In genomic region chr15:84653151-84653550, GRCm38 (mm10) we compare ENCODE assay signal across 13 mouse cellular contexts. TPM values are rescaled to one million over a fixed set of nuclear protein-coding genes. Genes with fewer than 3 reads are reported as not detected.
A peak's percentile ranks its signal among the peaks of the same experiment; 100 is the strongest.
DNase-seq lines count a peak whose midpoint lies in the region; ATAC-seq lines count a peak whose summit lies in the region.
"Had no signal": no experiment of that assay in that cellular context is flagged by ENCODE, and none has a peak within 500 bp of the region (broad histone marks: within the 10 kb centered on the region; RNA-seq: fewer than 3 reads in every experiment).

No protein-coding gene starts in this region.

- no peak overlapping the region for H3K4me3 ChIP-seq in forebrain, embryonic 15.5 days
- no peak overlapping the region for H3K4me3 ChIP-seq in forebrain, embryonic 11.5 days (ENCODE audit: low read depth, low read length)
- H3K4me3 ChIP-seq in kidney, embryonic 16.5 days (ENCODE audit: low read length): no peak overlapping the region
- no peak overlapping the region for H3K4me3 ChIP-seq in embryonic facial prominence, embryonic 14.5 days (ENCODE audit: low read depth, low read length)
- no peak overlapping the region for H3K4me3 ChIP-seq in limb, embryonic 15.5 days
- H3K4me3 ChIP-seq: liver, embryonic 15.5 days had no signal

- no peaks in the 10 kb centered on the region for H3K27me3 ChIP-seq in forebrain, embryonic 15.5 days
- no peaks in the 10 kb centered on the region for H3K27me3 ChIP-seq in forebrain, embryonic 11.5 days (ENCODE audit: control insufficient read depth, insufficient read depth, low read length)
- H3K27me3 ChIP-seq in kidney, embryonic 16.5 days (ENCODE audit: insufficient read depth, low read length): no peaks in the 10 kb centered on the region
- no peaks in the 10 kb centered on the region for H3K27me3 ChIP-seq in embryonic facial prominence, embryonic 14.5 days (replicated peaks; ENCODE audit: control insufficient read depth, insufficient read depth, low read length)
- no peaks in the 10 kb centered on the region for H3K27me3 ChIP-seq in limb, embryonic 15.5 days
- H3K27me3 ChIP-seq: embryonic facial prominence, embryonic 15.5 days had no signal

- WGBS in forebrain, embryonic 15.5 days: 92% methylated on average over 7 of the region's 7 CpGs
- WGBS in forebrain, embryonic 11.5 days: 90% methylated on average over 7 of the region's 7 CpGs
- WGBS in kidney, embryonic 16.5 days: 91% methylated on average over 7 of the region's 7 CpGs
- 87% methylated on average over 7 of the region's 7 CpGs for WGBS in embryonic facial prominence, embryonic 14.5 days
- WGBS in limb, embryonic 15.5 days: 91% methylated on average over 7 of the region's 7 CpGs

- no peak for DNase-seq in forebrain, embryonic 11.5 days (ENCODE audit: low spot score)
- DNase-seq in kidney, postnatal 10 days: peak; percentile 11
- DNase-seq in embryonic facial prominence, embryonic 14.5 days (ENCODE audit: low spot score): no peak
- DNase-seq in adrenal gland, adult 8-10 months: no peak
- no peak for DNase-seq in cerebellum, adult 8-10 months
- DNase-seq: adrenal gland, postnatal 14 days; lung, postnatal 36 days; thymus, adult 2 months had no signal

- H3K36me3 ChIP-seq in forebrain, embryonic 15.5 days: no peaks in the 10 kb centered on the region
- no peaks in the 10 kb centered on the region for H3K36me3 ChIP-seq in forebrain, embryonic 11.5 days (ENCODE audit: control insufficient read depth, insufficient read depth, low read length)
- H3K36me3 ChIP-seq in kidney, embryonic 16.5 days (ENCODE audit: insufficient read depth, low read length): no peaks in the 10 kb centered on the region
- H3K36me3 ChIP-seq in embryonic facial prominence, embryonic 14.5 days (ENCODE audit: control insufficient read depth, insufficient read depth, low read length): no peaks in the 10 kb centered on the region
- no peaks in the 10 kb centered on the region for H3K36me3 ChIP-seq in limb, embryonic 15.5 days
- H3K36me3 ChIP-seq: embryonic facial prominence, embryonic 15.5 days; liver, embryonic 15.5 days had no signal

- no peak for ATAC-seq in forebrain, embryonic 15.5 days (replicated peaks)
- ATAC-seq in forebrain, embryonic 11.5 days (replicated peaks; ENCODE audit: low FRiP score): no peak
- ATAC-seq in kidney, embryonic 16.5 days (ENCODE audit: low FRiP score, low TSS enrichment): no peak
- no peak for ATAC-seq in embryonic facial prominence, embryonic 14.5 days (ENCODE audit: low read depth)
- ATAC-seq in limb, embryonic 15.5 days (ENCODE audit: insufficient number of reproducible peaks, low FRiP score, low TSS enrichment, low read depth): no peak

- H3K9me3 ChIP-seq in forebrain, embryonic 15.5 days: no peaks in the 10 kb centered on the region
- no peaks in the 10 kb centered on the region for H3K9me3 ChIP-seq in forebrain, embryonic 11.5 days (ENCODE audit: control insufficient read depth, low read length)
- H3K9me3 ChIP-seq in kidney, embryonic 16.5 days (ENCODE audit: low read length): no peaks in the 10 kb centered on the region
- H3K9me3 ChIP-seq in embryonic facial prominence, embryonic 14.5 days (ENCODE audit: control insufficient read depth, low read length): no peaks in the 10 kb centered on the region
- H3K9me3 ChIP-seq in limb, embryonic 15.5 days: no peaks in the 10 kb centered on the region
- H3K9me3 ChIP-seq: embryonic facial prominence, embryonic 15.5 days; liver, embryonic 15.5 days had no signal

- no peak overlapping the region for H3K4me2 ChIP-seq in forebrain, embryonic 15.5 days (replicated peaks)
- no peak overlapping the region for H3K4me2 ChIP-seq in forebrain, embryonic 11.5 days (ENCODE audit: low read depth, low read length, severe bottlenecking)
- H3K4me2 ChIP-seq in kidney, embryonic 16.5 days (replicated peaks; ENCODE audit: low read depth, low read length): no peak overlapping the region
- H3K4me2 ChIP-seq in embryonic facial prominence, embryonic 14.5 days (ENCODE audit: low read depth, low read length): no peak overlapping the region
- no peak overlapping the region for H3K4me2 ChIP-seq in limb, embryonic 15.5 days

- no peak overlapping the region for H3K9ac ChIP-seq in forebrain, embryonic 15.5 days (replicated peaks)
- H3K9ac ChIP-seq in forebrain, embryonic 11.5 days (ENCODE audit: low read length): no peak overlapping the region
- H3K9ac ChIP-seq in kidney, embryonic 16.5 days (replicated peaks; ENCODE audit: low read length): no peak overlapping the region
- no peak overlapping the region for H3K9ac ChIP-seq in embryonic facial prominence, embryonic 14.5 days (ENCODE audit: low read depth, low read length)
- no peak overlapping the region for H3K9ac ChIP-seq in limb, embryonic 15.5 days
- H3K9ac ChIP-seq: embryonic facial prominence, embryonic 15.5 days; liver, embryonic 15.5 days had no signal

- H3K27ac ChIP-seq in forebrain, embryonic 15.5 days (replicated peaks): peak overlapping the region; percentile 91; the same call in 1 of the 2 replicates
- no peak overlapping the region for H3K27ac ChIP-seq in forebrain, embryonic 11.5 days (ENCODE audit: low read depth, low read length)
- no peak overlapping the region for H3K27ac ChIP-seq in kidney, embryonic 16.5 days (ENCODE audit: low read length)
- H3K27ac ChIP-seq in embryonic facial prominence, embryonic 14.5 days (replicated peaks; ENCODE audit: low read depth, low read length): peak overlapping the region; percentile 97; the same call in 1 of the 2 replicates
- H3K27ac ChIP-seq in limb, embryonic 15.5 days: 0 out of 2 replicates have a peak overlapping the region, but pooled peaks have one; percentile 90
- H3K27ac ChIP-seq: liver, embryonic 15.5 days had no signal

- H3K4me1 ChIP-seq in forebrain, embryonic 15.5 days: peaks cover 17% of the 10 kb centered on the region
- peaks cover 13% of the 10 kb centered on the region; the same call in 1 of the 2 replicates for H3K4me1 ChIP-seq in forebrain, embryonic 11.5 days (replicated peaks; ENCODE audit: control insufficient read depth, insufficient read depth, low read length)
- peaks cover 12% of the 10 kb centered on the region for H3K4me1 ChIP-seq in kidney, embryonic 16.5 days (ENCODE audit: insufficient read depth, low read length)
- H3K4me1 ChIP-seq in embryonic facial prominence, embryonic 14.5 days (ENCODE audit: control insufficient read depth, insufficient read depth, low read length): peaks cover 21% of the 10 kb centered on the region
- H3K4me1 ChIP-seq in limb, embryonic 15.5 days: peaks cover 24% of the 10 kb centered on the region
- H3K4me1 ChIP-seq: liver, embryonic 15.5 days had no signal

RNA-seq across cellular contexts. Expression of gene Prr5, which starts 16.3 kb away (rescaled TPM):
- 11.5 and 11.8 TPM in 2 replicates for polyA plus RNA-seq in forebrain, embryonic 15.5 days (2015; fragmentation: Nextera tagmentation; extraction: Ambion mirVana)
- polyA plus RNA-seq in forebrain, embryonic 11.5 days (2014; fragmentation: Nextera tagmentation; extraction: Ambion mirVana): 10.0 and 12.3 TPM in 2 replicates
- 43.4 and 44.1 TPM in 2 replicates for polyA plus RNA-seq in kidney, embryonic 16.5 days (2015; fragmentation: Nextera tagmentation; extraction: Ambion mirVana)
- polyA plus RNA-seq in embryonic facial prominence, embryonic 14.5 days (2014; fragmentation: Nextera tagmentation; extraction: Ambion mirVana): 26.4 and 31.8 TPM in 2 replicates
- 34.5 and 36.3 TPM in 2 replicates for polyA plus RNA-seq in limb, embryonic 15.5 days (2015; fragmentation: Nextera tagmentation; extraction: Ambion mirVana)
- total RNA-seq in adrenal gland, adult 8-10 months (2022): 1 to 10 TPM; 4.8 to 8.3 (median 6.0) TPM

Comparison
In these comparisons a context has a peak if more than half of its experiments do, and no peak if none do; other contexts are left out.
1. H3K27ac ChIP-seq: peak in forebrain, embryonic 15.5 days (single experiment), embryonic facial prominence, embryonic 14.5 days (single experiment) and limb, embryonic 15.5 days (single experiment); none in forebrain, embryonic 11.5 days (single experiment) and kidney, embryonic 16.5 days (single experiment).